In the genomic region with DNA sequence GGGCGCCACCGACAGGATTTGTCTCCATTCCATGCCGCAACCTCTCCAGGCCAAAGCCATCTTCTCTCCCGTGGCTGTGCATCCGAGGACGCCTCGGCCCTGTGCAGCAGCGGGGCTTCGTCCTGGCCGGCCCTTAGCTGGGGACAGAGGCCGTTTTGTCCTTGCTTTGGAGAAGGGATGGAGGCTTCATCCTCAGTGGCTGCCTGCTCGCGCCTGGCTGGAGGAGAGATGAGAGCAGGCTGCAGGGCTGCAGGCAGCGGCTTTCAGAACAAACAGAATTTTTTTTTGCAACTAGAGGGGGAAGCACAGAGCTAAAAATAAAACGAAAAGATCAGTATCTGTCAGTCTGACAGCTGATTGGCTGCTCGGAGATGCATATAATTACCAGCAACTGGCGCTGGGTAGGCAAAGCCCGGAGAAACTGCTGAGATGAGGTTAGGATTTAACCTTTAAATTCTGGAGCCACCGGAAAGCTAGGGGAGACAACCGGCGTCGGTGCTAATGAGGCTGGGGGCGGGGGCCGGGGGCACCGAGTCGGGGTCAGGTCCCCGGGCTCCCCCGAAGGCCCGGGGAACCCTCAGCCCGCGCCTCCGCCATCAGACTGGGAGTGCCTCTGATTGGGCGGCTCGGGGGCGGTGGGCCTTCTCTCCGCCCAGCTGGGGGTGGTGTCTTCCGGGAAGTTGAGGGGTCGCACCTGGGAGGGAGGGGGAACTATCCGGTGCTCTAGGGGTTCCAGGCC, we compare ENCODE assay signal across 8 mouse cellular contexts. TPM values are rescaled to one million over a fixed set of nuclear protein-coding genes. Genes with fewer than 3 reads are reported as not detected.
A peak's percentile ranks its signal among the peaks of the same experiment; 100 is the strongest.
DNase-seq lines count a peak whose midpoint lies in the region; ATAC-seq lines count a peak whose summit lies in the region.

TSS of gene Cstad (plus strand) at position 400 of the 739 bp plus-strand sequence.

- DNase-seq in T-cell, adult 2 months (ENCODE audit: low spot score) = peak; percentile 77
- peak; percentile 86 to 91 for DNase-seq in cerebellum, postnatal 10 days
- DNase-seq in gastrocnemius, adult 18-20 months (ENCODE audit: low spot score) = peak; percentile 61
- DNase-seq in left cerebral cortex, adult 18-20 months (ENCODE audit: low spot score in 2 of 2) = peak; percentile 71 to 72
- peak; percentile 83 for DNase-seq in lung, postnatal 36 days
- DNase-seq in retina, postnatal 1 day = peak; percentile 85
- DNase-seq in thymus, postnatal 36 days = peak; percentile 91 to 94

- peak within 1 kb of the TSS; percentile 38 for H3K4me3 ChIP-seq in hindbrain, embryonic 16.5 days (ENCODE audit: low read length)

- peak within 1 kb of the TSS; percentile 61 for H3K4me2 ChIP-seq in hindbrain, embryonic 16.5 days (ENCODE audit: low read length)

- peaks cover 19% of the 10 kb centered on the region for H3K4me1 ChIP-seq in hindbrain, embryonic 16.5 days (ENCODE audit: control insufficient read depth, insufficient read depth, low read depth, low read length)

- H3K27me3 ChIP-seq in hindbrain, embryonic 16.5 days (replicated peaks; ENCODE audit: control insufficient read depth, insufficient read depth, low read length) = no peaks in the 10 kb centered on the region

- H3K27ac ChIP-seq in hindbrain, embryonic 16.5 days (ENCODE audit: low read depth, low read length) = peak within 1 kb of the TSS; percentile 97

- ATAC-seq in hindbrain, embryonic 16.5 days = peak; percentile 76

- H3K9me3 ChIP-seq in hindbrain, embryonic 16.5 days (ENCODE audit: control insufficient read depth, low read length) = no peaks in the 10 kb centered on the region

- under 1% methylated on average over 30 of the region's 39 CpGs for WGBS in hindbrain, embryonic 16.5 days

- no peaks in the 10 kb centered on the region for H3K36me3 ChIP-seq in hindbrain, embryonic 16.5 days (ENCODE audit: control insufficient read depth, insufficient read depth, low read length)

- peak within 1 kb of the TSS; percentile 72 for H3K9ac ChIP-seq in hindbrain, embryonic 16.5 days (ENCODE audit: low read depth, low read length)

RNA-seq across cellular contexts. Expression of gene Cstad, which starts in this region (rescaled TPM):
- 1 to 10 TPM; 1.1 TPM for total RNA-seq in gastrocnemius, adult 18-20 months (2021)
- polyA plus RNA-seq in hindbrain, embryonic 16.5 days (2015; fragmentation: Nextera tagmentation; extraction: Ambion mirVana) = 0.19 and 0.99 TPM in 2 replicates
- total RNA-seq in left cerebral cortex, adult 18-20 months (2021) = 1 to 10 TPM; 3.1 to 4.0 TPM

Comparison
In these comparisons a context has a peak if more than half of its experiments do, and no peak if none do; other contexts are left out.
1. Peak in every context shown above with its lines: DNase-seq, ATAC-seq, H3K4me3 ChIP-seq and H3K27ac ChIP-seq.
2. Peak in ATAC-seq, H3K4me3 ChIP-seq, H3K27ac ChIP-seq, H3K9ac ChIP-seq and H3K4me2 ChIP-seq in hindbrain, embryonic 16.5 days; RNA of the gene not detected or under 1 TPM.